Mouse (Mus musculus) neural tube, embryonic 10.5 days (tissue): ENCODE results near the gene Cdcp1.

Source experiments
- DNase-seq: peaks from one replicate; pipeline ENCODE4 v3.0.0-alpha.2; 2017; ENCODE audit warnings: low spot score; ENCODE audit errors: extremely low spot score

The Cdcp1 gene

GRCm38 (mm10) chr9:123213371-123213770, 2.5 kb downstream of the Cdcp1 start:
- DNase-seq = no peak

GRCm38 (mm10) chr9:123207895-123208294, 7.9 kb downstream of the Cdcp1 start:
- no peak for DNase-seq

GRCm38 (mm10) chr9:123206948-123207347, 8.9 kb downstream of the Cdcp1 start:
- DNase-seq = no peak

GRCm38 (mm10) chr9:123206526-123206925, 9.3 kb downstream of the Cdcp1 start:
- no peak for DNase-seq

DNA sequence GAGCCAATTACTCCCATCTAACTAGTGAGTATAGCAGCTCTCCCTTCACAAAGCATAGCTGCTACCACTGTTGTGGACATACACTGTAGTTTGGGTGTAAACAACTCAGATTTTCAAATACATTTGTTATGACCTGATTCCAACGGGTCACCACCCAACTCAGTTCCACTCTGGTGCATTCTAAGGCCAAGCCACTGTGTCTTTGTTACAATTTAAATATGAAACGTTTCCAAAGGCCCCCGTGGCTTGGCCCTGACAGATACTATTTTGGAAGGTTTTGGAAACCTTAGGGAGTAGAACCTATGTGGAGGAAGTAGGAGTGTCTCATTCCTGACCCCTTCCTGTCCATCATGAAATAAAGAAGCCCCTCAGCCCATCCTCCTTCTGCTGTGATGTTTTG, 15.7 kb downstream of the Cdcp1 start:
- DNase-seq = no peak

- DNase-seq = no peak
Measured at GRCm38 (mm10) chr9:123188271-123188670, 27.6 kb downstream of the Cdcp1 start.

DNA sequence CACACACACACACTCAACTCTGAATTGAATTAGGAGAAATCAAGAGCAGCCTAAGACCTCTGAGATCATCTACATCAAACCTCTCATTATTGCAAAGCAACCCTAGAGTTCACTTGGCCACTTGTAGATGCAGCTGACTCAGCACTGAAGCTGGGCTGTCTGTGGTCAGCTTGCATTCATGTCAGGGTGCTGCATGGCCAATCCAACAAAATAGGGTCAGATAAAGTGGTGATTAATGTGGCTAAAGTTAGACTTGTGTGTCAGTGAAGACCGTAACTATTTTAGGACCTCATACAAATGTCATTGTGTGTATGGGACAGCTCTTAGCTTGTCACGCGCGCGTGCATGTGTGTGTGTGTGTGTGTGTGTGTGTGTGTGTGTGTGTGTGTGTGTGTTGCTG, 28.2 kb downstream of the Cdcp1 start:
- DNase-seq = no peak

DNA sequence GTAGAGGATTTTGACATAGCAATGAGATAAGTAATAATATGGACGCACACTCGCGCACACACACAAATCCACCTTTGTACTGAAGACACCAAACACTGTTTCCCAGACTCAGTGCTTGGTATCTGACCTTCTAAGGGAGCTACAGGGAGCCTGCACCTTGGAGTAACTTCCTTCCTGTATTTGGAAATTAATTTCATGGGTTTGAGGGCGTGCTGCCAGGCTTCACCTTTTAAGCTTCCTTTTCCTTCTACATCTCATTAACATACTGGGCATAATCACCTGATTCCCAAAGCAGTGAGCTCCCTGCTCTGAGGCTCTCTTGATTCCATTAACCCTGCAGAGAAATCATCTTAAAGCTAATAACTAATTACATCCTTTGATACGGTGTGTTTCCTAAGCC, 29.7 kb downstream of the Cdcp1 start:
- no peak for DNase-seq

- DNase-seq = no peak
Measured at GRCm38 (mm10) chr9:123185546-123185945, 30.3 kb downstream of the Cdcp1 start.

GRCm38 (mm10) chr9:123183226-123183625, 32.6 kb downstream of the Cdcp1 start:
- DNase-seq = no peak

GRCm38 (mm10) chr9:123180003-123180402, 35.8 kb downstream of the Cdcp1 start:
- DNase-seq = no peak

DNA sequence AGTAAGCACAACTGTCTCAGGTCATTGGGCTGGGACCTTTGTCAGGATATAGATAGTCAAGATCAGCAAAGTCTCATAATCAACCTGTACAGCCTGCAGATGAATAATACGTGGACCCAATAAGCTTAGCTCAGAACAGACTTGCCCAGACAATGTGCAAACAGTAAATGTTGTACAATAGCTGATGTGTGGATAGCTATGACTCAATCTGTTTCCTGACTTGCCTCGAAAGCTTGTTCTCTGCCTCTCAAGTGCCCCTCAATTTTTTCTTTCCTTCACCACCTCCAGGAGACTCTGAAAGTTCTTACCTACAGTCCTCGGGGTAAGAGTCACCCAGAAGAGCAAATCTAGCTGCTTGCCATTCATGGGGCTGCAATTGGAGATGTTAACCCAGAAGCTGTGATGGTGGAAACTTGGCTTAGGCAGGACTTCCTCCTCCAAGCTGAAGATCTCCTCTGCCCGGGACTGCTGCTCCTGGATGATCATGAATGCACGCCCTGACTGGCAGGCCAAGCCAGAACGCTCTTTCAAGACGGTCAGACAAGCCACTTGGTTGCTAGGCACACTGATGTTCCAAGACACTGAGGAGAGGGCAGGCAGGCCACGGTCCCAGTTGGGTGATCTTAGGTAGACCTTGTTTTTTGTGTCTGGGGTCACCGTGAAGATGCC, 38.3 kb downstream of the Cdcp1 start:
- no peak for DNase-seq

DNA sequence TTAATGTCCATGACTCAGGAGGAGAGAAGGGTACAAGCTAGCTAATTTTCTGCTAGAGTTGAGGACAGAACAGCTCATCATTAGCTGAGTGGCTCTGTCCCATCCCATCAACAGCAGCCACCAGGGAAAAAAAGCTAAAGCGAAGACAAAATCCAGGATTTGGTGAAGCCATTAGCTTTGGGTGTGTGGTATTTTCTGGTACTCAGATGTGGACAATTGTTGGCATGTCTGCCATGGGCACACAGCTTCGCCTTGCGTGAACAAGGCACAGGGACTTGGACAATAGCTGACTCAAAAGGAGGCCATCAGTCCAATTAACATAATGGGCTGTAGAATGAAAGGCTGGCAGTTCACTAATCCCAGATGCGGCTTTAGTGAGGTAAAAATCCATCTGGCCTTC, 41.5 kb downstream of the Cdcp1 start:
- no peak for DNase-seq

DNA sequence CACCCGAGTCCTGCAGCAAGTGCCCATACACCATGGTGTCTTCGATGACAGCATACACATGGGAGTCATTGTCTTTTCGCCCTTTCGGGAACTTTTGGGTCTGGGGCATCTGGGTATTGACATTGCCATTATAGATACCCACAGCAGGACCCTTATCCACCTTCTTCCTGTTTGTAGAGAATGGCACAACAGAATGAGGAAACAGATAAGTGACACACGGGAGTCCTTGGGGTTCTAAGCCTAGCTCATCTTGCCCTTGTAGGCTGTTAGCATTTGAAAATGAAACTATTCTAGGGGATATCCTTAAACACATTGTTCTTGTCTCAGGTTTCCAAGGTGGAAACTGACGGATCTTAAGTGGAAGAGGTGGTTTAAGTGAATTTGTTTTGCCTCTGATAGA, 42.1 kb downstream of the Cdcp1 start:
- DNase-seq = no peak

DNA sequence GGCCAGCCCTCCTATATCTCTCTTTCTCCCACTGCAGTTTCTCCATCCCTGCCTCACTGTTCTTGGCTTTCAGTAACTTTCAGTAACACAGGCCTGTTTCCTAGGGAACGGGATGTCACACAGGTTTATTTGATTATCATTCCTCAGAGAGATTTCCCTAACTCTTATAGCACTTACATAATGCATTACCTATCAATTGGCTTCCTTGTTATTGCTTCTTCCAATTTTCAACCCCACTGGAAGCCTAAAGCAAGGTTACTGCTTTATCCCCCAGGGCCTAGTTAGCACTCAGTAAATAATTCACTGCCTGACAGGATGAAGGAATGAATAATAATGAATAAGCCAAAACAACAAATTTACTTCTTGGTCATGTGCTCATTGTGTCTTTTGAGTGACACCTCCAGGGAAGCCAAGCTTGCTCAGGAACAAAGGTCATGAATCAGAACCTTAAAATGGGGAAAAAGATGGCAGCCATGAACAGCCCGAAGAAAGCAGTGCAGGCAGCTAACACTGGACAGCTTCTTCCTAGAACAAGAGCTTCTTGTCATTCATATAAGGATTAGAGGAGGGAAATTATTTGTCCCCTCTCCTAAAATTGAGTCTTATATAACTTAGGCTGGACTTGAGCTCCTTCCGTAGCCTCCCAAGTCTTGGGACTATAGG, 49.9 kb downstream of the Cdcp1 start:
- DNase-seq = no peak

GRCm38 (mm10) chr9:123162985-123163694, 52.7 kb downstream of the Cdcp1 start:
- no peak for DNase-seq

DNA sequence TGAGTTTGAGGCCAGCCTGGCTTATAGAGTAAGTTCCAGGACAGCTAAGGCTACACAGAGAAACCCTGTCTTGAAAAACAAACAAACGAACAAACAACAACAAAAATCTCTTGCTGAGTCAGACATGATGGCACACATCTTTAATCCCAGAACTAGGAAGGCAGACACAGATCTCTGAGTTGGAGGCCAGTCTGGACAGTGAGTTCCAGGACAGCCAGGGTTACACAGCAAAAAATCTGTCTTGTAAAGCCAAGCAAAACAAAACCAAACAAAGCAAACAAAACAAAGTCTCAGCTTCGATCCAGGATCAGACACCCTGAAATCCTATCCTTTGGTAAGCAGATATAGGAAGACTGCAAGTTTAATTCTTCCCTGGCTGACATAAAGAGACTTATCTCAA, 54.0 kb downstream of the Cdcp1 start:
- no peak for DNase-seq

- peak; percentile 47 for DNase-seq
Measured at GRCm38 (mm10) chr9:123159330-123159729, 56.5 kb downstream of the Cdcp1 start.

GRCm38 (mm10) chr9:123158125-123158836, 57.6 kb downstream of the Cdcp1 start:
- no peak for DNase-seq

DNA sequence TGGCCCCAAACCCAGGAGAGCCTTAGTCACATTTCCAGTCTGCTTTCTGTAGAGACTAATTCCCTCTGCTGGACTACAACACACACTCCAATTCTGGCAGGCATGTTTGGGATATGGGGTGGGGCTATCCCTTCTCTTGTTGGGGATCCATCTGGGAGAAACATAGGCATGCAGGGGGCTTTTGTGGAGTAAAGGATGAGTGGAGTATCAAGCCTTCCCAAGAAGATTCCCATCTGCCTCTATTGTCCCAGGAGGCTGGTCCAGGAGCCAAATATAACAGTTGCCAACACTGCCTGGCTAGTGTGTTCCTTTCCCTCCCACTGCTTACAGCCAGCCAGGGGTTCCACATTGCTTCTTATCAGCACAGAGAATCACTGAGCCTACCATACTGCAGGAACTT, 58.1 kb downstream of the Cdcp1 start:
- DNase-seq = no peak

DNA sequence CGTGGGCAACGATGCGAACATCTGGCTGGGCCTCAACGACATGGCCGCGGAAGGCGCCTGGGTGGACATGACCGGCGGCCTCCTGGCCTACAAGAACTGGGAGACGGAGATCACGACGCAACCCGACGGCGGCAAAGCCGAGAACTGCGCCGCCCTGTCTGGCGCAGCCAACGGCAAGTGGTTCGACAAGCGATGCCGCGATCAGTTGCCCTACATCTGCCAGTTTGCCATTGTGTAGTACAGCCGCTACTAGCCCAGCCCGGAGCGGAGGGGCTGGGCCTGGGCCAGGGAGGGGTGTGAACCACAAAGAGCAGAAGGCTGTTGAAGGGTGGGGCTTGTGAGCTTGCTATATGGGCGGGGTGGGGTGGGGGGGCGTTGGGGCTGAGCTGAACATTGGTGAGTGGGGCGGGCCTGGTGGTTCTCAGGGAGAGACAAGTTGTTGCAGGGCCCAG, 58.9 kb downstream of the Cdcp1 start:
- DNase-seq = peak; percentile 35

GRCm38 (mm10) chr9:123153121-123153520, 62.7 kb downstream of the Cdcp1 start:
- no peak for DNase-seq
